Mouse (Mus musculus) c-Kit-positive CD71-negative TER-119-negative erythroid progenitor cells, embryonic 14.5 days (primary cell): ENCODE results near the gene Ttc30a1.

Experiments
- DNase-seq: peaks from one replicate; pipeline ENCODE4 v3.0.0-alpha.2; 2013; ENCODE audit warnings: low read depth

The Ttc30a1 gene

GRCm38 (mm10) chr2:75981440-75982081, at the start of gene Ttc30a1:
Gene Ttc30a1, minus strand, starts transcription at chr2:75981967.
- DNase-seq: peak; percentile 64

DNA sequence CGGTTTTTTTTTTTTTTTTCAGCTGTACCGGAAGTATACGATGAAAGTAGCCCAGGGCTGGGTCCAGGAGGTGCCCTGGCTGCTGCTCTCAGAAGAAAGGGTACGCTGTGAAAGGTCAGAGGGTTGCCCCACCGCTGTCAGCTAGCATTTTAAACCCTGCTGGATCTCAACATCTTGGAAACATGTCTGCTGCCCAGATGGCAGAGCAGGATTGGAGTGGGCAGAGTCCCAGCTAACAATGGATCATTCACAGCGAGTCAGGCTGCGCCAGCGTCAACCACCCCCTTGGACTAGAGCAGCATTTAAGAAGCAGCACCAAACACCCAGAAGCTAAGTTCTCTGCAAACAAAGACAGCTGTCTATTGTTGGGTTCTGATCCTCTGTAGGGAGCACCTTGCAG, 48.3 kb upstream of the Ttc30a1 start:
- no peak for DNase-seq

DNA sequence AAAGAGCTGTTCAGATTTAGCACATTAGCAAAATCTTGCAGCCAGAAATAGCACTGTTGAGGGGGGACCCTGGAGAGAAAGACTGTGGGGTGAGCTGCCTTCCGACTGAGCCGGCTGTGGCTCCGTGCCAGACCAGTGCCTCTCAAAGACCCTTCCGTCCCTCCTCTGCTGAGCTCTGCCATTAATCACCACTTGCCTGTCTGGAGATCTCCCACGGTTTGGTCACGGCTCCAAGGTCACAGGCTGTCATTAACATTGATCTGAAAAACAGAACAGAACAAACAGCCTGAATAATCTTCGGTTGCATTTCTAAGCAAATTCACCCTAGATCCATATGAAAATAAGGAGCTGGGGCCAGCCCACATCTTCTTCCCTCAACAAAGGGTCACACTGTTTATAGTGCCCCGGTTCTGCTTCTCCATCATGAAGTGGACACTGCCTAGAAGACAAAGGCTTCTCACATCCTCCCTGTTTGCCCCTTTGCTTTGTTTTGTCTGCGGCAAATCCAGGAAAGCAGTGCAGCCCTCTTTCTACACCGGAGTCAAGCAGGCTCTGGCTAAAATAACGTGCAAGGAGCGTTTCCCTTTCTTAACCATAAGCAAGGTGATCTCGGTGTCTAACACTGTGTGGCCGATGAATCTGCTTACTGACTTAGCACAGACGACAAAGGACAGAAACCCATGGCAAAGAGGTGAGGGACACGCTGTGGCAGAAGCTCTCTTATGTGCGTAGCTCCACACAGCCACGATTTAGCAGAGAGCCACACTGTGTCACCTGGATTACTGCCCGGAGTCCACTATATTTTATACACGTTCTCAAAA, 47.5 kb upstream of the Ttc30a1 start:
- no peak for DNase-seq

DNA sequence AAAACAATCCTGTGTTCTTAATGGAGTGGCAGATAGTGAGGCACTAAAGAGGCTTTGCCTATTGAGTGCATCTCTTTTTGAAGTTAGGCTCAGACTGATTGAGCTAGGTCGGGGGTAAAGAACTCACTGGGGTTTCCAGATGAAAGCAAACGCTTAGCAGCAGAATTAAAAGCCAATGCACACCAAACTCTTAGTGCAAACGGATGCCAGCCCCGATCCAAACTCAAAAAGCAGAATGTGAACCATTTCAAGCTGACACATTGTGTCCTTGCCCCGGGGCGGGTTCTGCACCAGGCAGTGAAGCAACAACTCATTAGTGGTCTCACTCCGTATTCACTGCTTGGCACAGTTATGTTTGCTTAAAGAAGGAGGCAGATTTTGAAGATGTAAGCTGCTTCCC, 35.1 kb upstream of the Ttc30a1 start:
- DNase-seq: no peak

GRCm38 (mm10) chr2:76016136-76016535, 34.4 kb upstream of the Ttc30a1 start:
- no peak for DNase-seq

DNA sequence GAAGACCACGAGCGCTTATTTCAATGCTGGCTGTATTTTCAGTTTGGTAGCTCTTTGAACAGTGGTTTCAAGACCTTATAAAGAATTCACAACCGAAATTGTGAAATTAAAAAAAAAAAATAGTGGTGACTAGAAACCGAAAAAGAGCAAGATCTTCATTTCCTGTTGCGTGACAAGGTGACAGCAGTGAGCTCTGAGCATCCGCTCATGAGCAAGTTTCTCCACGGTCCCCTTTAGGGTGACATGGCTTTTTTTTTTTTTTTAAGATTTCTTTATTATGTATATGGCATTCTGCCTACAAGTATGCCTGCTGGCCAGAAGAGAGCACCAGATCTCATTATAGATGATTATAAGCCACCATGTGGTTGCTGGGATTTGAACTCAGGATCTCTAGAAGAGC, 33.7 kb upstream of the Ttc30a1 start:
- no peak for DNase-seq

DNA sequence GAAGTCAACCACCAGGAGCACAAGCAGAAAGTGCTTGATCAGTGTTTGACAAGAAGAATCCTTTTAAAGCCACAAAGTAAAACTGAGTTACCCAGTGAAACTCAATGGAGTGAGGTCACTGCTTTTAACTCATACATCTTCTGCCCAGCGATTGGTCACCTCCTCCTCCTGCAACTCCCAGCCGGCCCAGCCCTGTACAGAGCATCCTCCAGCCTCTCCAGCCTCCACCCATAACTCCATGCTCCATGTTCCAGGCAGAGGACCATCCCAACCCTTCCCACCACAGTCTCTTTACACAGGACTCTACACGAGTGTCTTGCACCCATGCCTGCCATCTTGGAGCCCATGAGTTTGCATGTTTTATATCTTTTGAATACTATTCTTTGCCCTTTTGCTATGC, 32.9 kb upstream of the Ttc30a1 start:
- no peak for DNase-seq

DNA sequence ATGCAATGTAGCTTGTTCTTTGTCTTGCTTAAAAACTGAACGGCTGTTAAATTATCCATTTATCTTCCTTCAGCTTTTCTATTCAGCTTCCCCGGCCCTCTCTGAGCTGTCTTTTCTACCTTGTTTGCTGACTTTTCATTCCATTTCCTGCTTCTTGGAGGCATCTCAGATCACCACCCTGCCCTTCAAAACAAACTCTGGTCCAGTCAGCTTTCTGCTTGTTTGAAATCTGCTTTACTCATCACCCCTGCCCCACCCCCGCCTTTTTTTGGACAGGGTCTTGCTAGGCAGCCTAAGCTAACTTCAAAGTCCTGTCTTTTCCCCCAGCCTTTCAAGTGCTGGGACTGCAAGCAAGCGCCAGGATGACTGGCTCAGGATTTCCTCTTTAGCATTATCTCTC, 24.4 kb upstream of the Ttc30a1 start:
- no peak for DNase-seq

GRCm38 (mm10) chr2:76002899-76003298, 21.1 kb upstream of the Ttc30a1 start:
- no peak for DNase-seq

GRCm38 (mm10) chr2:76001392-76001791, 19.6 kb upstream of the Ttc30a1 start:
- DNase-seq: peak; percentile 41

DNA sequence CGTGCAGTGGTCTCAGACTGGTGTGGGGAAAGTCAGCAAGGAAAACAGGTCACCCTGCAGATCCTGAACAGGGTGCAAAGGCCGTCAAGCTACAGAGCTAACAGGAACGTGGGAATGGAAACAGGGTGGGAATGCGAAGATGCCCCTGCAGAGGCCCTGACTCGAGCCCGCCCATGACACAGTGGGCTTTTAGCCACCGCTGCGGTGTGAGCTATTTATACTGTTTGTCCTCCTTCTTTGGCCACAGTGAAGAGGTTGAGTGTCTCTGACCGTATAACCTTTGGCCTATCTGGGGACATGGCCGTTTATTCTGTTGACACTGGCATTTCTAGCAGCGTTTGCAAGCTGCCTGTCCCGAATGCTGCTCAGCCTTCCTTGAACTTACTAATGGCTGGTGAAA, 17.9 kb upstream of the Ttc30a1 start:
- DNase-seq: no peak

GRCm38 (mm10) chr2:75998692-75999091, 16.9 kb upstream of the Ttc30a1 start:
- DNase-seq: no peak

GRCm38 (mm10) chr2:75997726-75998125, 16.0 kb upstream of the Ttc30a1 start:
- DNase-seq: no peak

DNA sequence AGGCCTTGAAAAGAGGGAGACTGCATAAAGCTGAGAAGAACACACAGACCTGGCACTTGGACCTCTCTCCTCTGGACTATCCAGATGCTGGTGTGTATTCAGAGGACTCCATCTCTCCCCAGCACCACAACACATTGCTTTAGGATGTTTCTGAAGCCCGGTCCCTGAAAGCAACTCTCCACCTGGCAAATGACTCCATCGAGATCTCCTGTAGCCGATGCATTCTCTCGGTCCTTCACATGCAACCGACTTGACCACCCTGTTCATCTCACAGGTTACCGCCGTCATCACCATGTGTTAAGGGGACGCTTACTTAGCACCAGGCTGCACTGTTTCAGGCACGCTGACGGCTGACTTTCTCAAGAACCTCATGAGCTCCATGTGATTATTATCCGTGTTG, 13.1 kb upstream of the Ttc30a1 start:
- no peak for DNase-seq

DNA sequence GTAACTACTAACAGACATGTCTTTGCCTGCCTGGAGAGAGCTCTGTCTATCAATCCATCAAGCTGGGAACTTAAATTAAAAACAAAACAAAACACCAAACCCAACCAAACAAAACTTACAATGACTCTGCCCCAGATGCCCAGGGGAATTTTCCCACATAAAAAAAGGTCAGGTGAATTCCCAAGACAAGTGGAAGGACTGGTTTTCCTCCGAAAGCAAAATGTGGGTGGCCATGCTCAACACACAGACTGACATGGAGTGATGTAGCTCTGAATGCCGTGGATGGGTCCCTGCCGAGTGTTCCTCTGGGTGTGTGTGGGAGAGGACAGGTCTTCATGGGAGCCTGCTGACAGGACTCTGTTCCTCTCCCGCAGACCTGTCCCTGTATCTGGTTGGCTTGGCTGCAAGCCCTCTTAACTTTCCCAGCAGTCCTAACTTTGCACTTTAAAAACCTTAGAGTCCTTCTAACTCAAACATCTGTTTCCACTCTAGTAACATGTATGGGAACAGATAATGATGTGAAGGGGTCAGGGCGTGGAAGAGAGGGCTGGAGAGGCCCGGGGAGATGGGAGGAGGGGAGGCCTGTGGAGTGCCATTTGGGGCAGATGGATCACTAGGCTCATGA, 9.9 kb upstream of the Ttc30a1 start:
- no peak for DNase-seq

DNA sequence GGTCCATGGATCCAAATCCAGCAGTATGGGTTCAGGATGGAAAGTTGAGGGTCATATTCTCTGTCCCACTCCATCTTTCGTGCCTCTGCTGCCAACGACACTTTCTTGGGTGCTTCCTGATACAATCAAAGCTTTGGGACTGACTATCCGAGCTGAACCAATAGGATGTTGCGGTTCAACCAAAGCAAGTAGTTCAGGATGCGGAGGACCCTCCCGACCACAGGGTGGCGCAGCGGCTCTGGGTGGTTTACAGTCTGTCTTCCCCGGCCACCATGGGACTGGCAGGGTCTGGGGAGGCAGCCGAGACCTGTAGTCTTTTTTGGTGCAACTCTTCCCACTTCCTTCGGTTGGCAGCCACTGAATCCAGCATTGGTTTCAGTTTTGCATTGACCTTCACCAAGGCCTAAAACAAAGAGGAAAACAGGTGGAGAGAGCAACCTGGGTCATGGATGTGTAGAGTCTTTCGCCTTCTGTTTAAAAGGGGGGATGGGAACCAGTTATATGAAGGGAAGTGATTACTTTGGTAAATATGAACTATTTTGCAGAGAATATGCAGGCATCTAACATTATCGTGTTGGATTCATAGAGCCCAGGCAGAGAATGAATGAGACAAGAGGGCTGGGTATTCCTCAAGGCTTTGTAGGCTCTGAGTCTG, 9.2 kb upstream of the Ttc30a1 start:
- DNase-seq: peak; percentile 60

DNA sequence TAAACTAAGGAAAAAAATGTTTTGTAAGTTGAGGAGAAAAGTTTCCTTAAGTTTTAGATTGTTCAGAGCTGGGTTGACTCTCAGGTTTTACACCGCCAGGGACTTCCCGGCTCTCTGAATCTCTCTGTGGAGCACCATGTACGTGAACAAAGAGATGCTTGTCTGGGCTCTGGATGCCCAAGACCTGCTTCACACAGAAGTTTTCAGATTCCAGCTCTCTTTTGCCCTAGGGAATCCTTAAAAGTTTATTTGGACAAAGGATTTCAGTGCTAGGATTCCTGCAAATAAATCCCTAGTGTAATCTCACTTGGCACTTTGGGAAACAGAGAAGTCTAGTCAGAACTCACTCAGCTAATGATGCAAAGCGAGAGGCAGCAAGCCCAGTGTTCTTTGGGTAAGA, 7.9 kb upstream of the Ttc30a1 start:
- DNase-seq: no peak

DNA sequence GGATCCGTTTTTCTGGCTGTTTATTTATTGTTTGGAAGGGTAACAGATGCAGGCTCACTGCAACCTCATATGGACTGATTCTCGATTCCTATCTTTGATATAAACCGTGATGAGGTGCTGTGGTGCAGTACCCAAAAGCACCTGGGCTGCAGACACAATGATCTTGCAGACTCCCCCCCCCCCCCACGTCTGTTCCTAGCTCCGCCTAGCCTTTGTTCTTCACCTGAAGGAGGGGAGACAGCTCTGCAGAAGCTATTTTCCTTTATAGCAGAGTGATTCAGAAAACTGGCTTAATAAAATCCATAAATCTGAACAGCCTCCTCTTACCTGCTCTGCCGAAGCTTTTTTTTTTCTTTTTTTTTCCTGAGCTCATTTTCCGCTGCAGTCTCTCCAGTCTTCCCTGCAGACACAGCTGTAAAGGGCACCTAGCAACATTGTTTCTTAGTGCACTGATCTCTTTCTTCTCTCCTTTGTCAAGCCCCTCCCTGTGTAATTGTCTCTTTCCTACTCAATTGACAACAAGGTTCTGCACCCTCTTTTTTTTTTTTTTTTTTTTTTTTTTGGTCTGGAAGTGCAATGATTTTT, 7.1 kb upstream of the Ttc30a1 start:
- no peak for DNase-seq

GRCm38 (mm10) chr2:75988378-75988777, 6.6 kb upstream of the Ttc30a1 start:
- no peak for DNase-seq

DNA sequence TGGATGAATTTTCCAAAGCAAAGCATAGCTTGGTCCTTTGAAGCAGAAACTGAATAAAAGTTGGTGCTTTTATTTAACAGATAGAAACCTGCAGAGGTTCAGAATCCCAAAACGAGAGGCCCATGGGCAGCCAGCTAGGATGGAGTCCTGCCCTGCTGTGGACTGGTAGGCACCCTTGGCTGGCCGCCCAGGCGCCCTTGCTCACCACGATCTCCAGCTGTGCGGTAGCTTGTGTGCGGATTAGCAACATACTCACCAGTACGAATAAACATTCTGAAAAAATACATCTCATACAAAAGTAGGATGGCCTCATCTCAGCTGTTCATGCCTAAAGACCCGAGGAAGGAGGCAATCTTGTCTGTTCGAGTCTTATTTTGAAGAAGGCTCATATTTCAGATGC, 6.0 kb upstream of the Ttc30a1 start:
- no peak for DNase-seq

GRCm38 (mm10) chr2:75985124-75985523, 3.4 kb upstream of the Ttc30a1 start:
- DNase-seq: peak; percentile 53

- DNase-seq: no peak
Observed at GRCm38 (mm10) chr2:75983847-75984246, 2.1 kb upstream of the Ttc30a1 start.
